12 mouse cellular contexts compared by ENCODE assay signal in the genomic region with DNA sequence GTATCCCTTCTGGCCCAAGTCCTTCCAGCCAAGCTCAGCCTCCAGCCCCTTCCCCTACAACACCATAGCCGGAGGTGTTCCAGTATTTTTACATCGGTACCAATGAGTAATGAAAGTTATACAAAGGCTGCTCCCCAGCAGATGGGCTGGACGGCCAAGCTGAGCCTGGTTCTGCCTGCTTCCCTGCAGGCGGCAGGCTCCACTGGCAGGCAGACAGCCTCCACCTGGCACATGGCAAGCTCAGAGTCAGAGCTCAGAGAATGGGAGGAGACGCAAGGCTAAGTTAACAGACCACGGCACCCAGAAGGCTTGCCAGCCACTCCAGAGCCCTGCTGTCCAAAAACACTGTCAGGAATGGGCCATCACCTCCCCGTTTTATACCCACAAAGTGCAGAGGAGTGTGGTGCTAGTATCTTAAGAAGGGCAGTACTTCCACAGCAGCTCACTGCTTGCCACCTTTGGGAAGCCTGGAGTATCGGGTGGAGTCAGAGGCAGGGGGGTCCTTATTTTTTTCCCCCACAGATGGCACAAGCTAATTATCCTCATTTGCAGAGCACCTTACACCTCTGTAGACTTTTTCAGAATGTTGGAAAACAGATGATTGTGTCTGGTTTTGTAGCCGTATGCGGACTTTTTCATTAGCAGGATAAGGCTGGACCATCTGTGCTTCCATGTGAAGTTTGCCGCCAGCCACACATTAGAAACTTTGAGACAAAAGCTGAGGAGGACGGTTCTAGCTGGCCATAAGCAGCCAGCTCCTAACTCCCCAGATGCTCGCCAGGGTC.
DNase-seq lines count a peak whose midpoint lies in the region; ATAC-seq lines count a peak whose summit lies in the region.
"Had no signal": no experiment of that assay in that cellular context is flagged by ENCODE, and none has a peak within 500 bp of the region (broad histone marks: within the 10 kb centered on the region; RNA-seq: fewer than 3 reads in every experiment).

No protein-coding gene starts in this region.

- peaks cover 34% of the 10 kb centered on the region for H3K4me1 ChIP-seq in midbrain, embryonic 10.5 days
- peaks cover 19% of the 10 kb centered on the region for H3K4me1 ChIP-seq in midbrain, embryonic 11.5 days (ENCODE audit: control insufficient read depth, insufficient read depth, low read length)
- H3K4me1 ChIP-seq in hindbrain, embryonic 16.5 days (ENCODE audit: control insufficient read depth, insufficient read depth, low read depth, low read length) = peaks cover 32% of the 10 kb centered on the region
- H3K4me1 ChIP-seq: liver, embryonic 15.5 days had no signal

- 81% methylated on average over 13 of the region's 13 CpGs for WGBS in midbrain, embryonic 10.5 days
- 76% methylated on average over 13 of the region's 13 CpGs for WGBS in midbrain, embryonic 11.5 days
- WGBS in hindbrain, embryonic 16.5 days = 43% methylated on average over 13 of the region's 13 CpGs

- DNase-seq in midbrain, embryonic 10.5 days (ENCODE audit: low spot score) = no peak
- no peak for DNase-seq in midbrain, embryonic 11.5 days (ENCODE audit: low spot score, missing footprints)
- DNase-seq in cerebellum, adult 9-11 months = peak; percentile 96
- peak; percentile 56 to 59 for DNase-seq in right cerebral cortex, postnatal 10 days (ENCODE audit: low spot score in 2 of 2)
- no peak for DNase-seq in kidney, adult 11 months
- no peak for DNase-seq in lung, adult 18-20 months
- DNase-seq: kidney, adult 9 months had no signal

- ATAC-seq in midbrain, embryonic 11.5 days (ENCODE audit: low FRiP score) = no peak
- ATAC-seq in hindbrain, embryonic 16.5 days = peak; percentile 68
- no peak for ATAC-seq in inflammation-experienced regulatory T-cells, adult 6 months

- H3K4me3 ChIP-seq in midbrain, embryonic 10.5 days = no peak overlapping the region
- H3K4me3 ChIP-seq in midbrain, embryonic 11.5 days (ENCODE audit: low read depth, low read length) = no peak overlapping the region
- H3K4me3 ChIP-seq in hindbrain, embryonic 16.5 days (ENCODE audit: low read length) = no peak overlapping the region
- H3K4me3 ChIP-seq: heart, embryonic 10.5 days; liver, embryonic 15.5 days had no signal

- no peaks in the 10 kb centered on the region for H3K36me3 ChIP-seq in midbrain, embryonic 10.5 days
- H3K36me3 ChIP-seq in midbrain, embryonic 11.5 days (ENCODE audit: control insufficient read depth, insufficient read depth, low read length) = no peaks in the 10 kb centered on the region
- H3K36me3 ChIP-seq in hindbrain, embryonic 16.5 days (ENCODE audit: control insufficient read depth, insufficient read depth, low read length) = no peaks in the 10 kb centered on the region
- H3K36me3 ChIP-seq: G1E; heart, embryonic 10.5 days; liver, embryonic 15.5 days had no signal

- no peaks in the 10 kb centered on the region for H3K9me3 ChIP-seq in midbrain, embryonic 10.5 days (replicated peaks)
- H3K9me3 ChIP-seq in midbrain, embryonic 11.5 days (ENCODE audit: control insufficient read depth, low read length) = no peaks in the 10 kb centered on the region
- no peaks in the 10 kb centered on the region for H3K9me3 ChIP-seq in hindbrain, embryonic 16.5 days (ENCODE audit: control insufficient read depth, low read length)
- H3K9me3 ChIP-seq: heart, embryonic 10.5 days; liver, embryonic 15.5 days had no signal

- H3K27ac ChIP-seq in midbrain, embryonic 10.5 days (replicated peaks) = peak overlapping the region; percentile 38; the same call in 1 of the 2 replicates
- H3K27ac ChIP-seq in midbrain, embryonic 11.5 days (ENCODE audit: low read depth, low read length) = no peak overlapping the region
- peak overlapping the region; percentile 65 for H3K27ac ChIP-seq in hindbrain, embryonic 16.5 days (ENCODE audit: low read depth, low read length)
- H3K27ac ChIP-seq: liver, embryonic 15.5 days had no signal

- H3K27me3 ChIP-seq in midbrain, embryonic 10.5 days (ENCODE audit: low read depth, poor library complexity, severe bottlenecking) = peaks cover 33% of the 10 kb centered on the region
- no peaks in the 10 kb centered on the region for H3K27me3 ChIP-seq in midbrain, embryonic 11.5 days (ENCODE audit: control insufficient read depth, insufficient read depth, low read length)
- H3K27me3 ChIP-seq in hindbrain, embryonic 16.5 days (replicated peaks; ENCODE audit: control insufficient read depth, insufficient read depth, low read length) = no peaks in the 10 kb centered on the region

- H3K4me2 ChIP-seq in midbrain, embryonic 11.5 days = no peak overlapping the region
- H3K4me2 ChIP-seq in hindbrain, embryonic 16.5 days (ENCODE audit: low read length) = no peak overlapping the region
- H3K4me2 ChIP-seq: liver, embryonic 15.5 days had no signal

- no peak overlapping the region for H3K9ac ChIP-seq in midbrain, embryonic 11.5 days (ENCODE audit: low read length)
- H3K9ac ChIP-seq in hindbrain, embryonic 16.5 days (ENCODE audit: low read depth, low read length) = no peak overlapping the region
- H3K9ac ChIP-seq: liver, embryonic 15.5 days had no signal

Comparison
In these comparisons a context has a peak if more than half of its experiments do, and no peak if none do; other contexts are left out.
1. DNase-seq: peak in cerebellum, adult 9-11 months (single experiment) and right cerebral cortex, postnatal 10 days (2 of 2); none in midbrain, embryonic 10.5 days (single experiment), midbrain, embryonic 11.5 days (single experiment), kidney, adult 11 months (single experiment) and lung, adult 18-20 months (0 of 2).